Mouse (Mus musculus): Measurements from ENCODE around the gene Zbtb45.

Zbtb45 gene

GRCm38 (mm10) chr7:13034148-13034977 is 24.5 kb upstream of the Zbtb45 start, which contains the start of gene Chmp2a:
TSS of gene Chmp2a (minus strand) at chr7:13034807.
- peak; percentile 99 for DNase-seq (ENCODE audit: low read depth, low spot score)

- DNase-seq (ENCODE audit: low read depth, low spot score) = no peak
These were observed 23.8 kb upstream of the Zbtb45 start for GRCm38 (mm10) chr7:13033451-13034147.

- no peak for DNase-seq (ENCODE audit: low read depth, low spot score)
These were observed 22.7 kb upstream of the Zbtb45 start for GRCm38 (mm10) chr7:13032541-13032940.

GRCm38 (mm10) chr7:13031983-13032382 is 22.1 kb upstream of the Zbtb45 start:
- DNase-seq (ENCODE audit: low read depth, low spot score) = no peak

GRCm38 (mm10) chr7:13031069-13031468 is 21.2 kb upstream of the Zbtb45 start:
- no peak for DNase-seq (ENCODE audit: low read depth, low spot score)

GRCm38 (mm10) chr7:13028986-13029385 is 19.2 kb upstream of the Zbtb45 start:
- DNase-seq (ENCODE audit: low read depth, low spot score) = no peak

GRCm38 (mm10) chr7:13025511-13026112 is 15.8 kb upstream of the Zbtb45 start:
- no peak for DNase-seq (ENCODE audit: low read depth, low spot score)

GRCm38 (mm10) chr7:13024805-13025204 is 15.0 kb upstream of the Zbtb45 start:
- peak; percentile 72 for DNase-seq (ENCODE audit: low read depth, low spot score)

- peak; percentile 95 for DNase-seq (ENCODE audit: low read depth, low spot score)
These were observed 14.3 kb upstream of the Zbtb45 start for GRCm38 (mm10) chr7:13023928-13024731.

- peak; percentile 94 for DNase-seq (ENCODE audit: low read depth, low spot score)
These were observed 13.1 kb upstream of the Zbtb45 start for GRCm38 (mm10) chr7:13022773-13023535.

GRCm38 (mm10) chr7:13015217-13015616 is 5.4 kb upstream of the Zbtb45 start:
- no peak for DNase-seq (ENCODE audit: low read depth, low spot score)

- DNase-seq (ENCODE audit: low read depth, low spot score) = no peak
These were observed 4.5 kb upstream of the Zbtb45 start for GRCm38 (mm10) chr7:13014275-13014839.

- no peak for DNase-seq (ENCODE audit: low read depth, low spot score)
These were observed 3.8 kb upstream of the Zbtb45 start for GRCm38 (mm10) chr7:13013671-13014070.

GRCm38 (mm10) chr7:13009143-13010004 is 460 bp downstream of the Zbtb45 start:
- DNase-seq (ENCODE audit: low read depth, low spot score) = peak; percentile 98

GRCm38 (mm10) chr7:13007341-13008092 is 2.3 kb downstream of the Zbtb45 start:
- no peak for DNase-seq (ENCODE audit: low read depth, low spot score)

- no peak for DNase-seq (ENCODE audit: low read depth, low spot score)
These were observed 3.3 kb downstream of the Zbtb45 start for GRCm38 (mm10) chr7:13006531-13006930.

- DNase-seq (ENCODE audit: low read depth, low spot score) = no peak
These were observed 3.8 kb downstream of the Zbtb45 start for GRCm38 (mm10) chr7:13006011-13006410.

- DNase-seq (ENCODE audit: low read depth, low spot score) = no peak
These were observed 6.5 kb downstream of the Zbtb45 start for GRCm38 (mm10) chr7:13003380-13003779.

GRCm38 (mm10) chr7:13001584-13001983 is 8.2 kb downstream of the Zbtb45 start:
- no peak for DNase-seq (ENCODE audit: low read depth, low spot score)

Measured in forelimb bud, embryonic 11.5 days (tissue).